Mouse (Mus musculus) lung, postnatal 25 days (tissue): ENCODE results near the gene Chmp2a.
"Not testable (repeated sequence)": the region's sequence is repeated elsewhere in the genome, so short reads cannot be mapped to it uniquely, and the experiment has no call there.

Source experiments
- DNase-seq: peaks from one replicate; pipeline ENCODE4 v3.0.0; 2022; ENCODE audit warnings: low spot score

Gene Chmp2a

DNA sequence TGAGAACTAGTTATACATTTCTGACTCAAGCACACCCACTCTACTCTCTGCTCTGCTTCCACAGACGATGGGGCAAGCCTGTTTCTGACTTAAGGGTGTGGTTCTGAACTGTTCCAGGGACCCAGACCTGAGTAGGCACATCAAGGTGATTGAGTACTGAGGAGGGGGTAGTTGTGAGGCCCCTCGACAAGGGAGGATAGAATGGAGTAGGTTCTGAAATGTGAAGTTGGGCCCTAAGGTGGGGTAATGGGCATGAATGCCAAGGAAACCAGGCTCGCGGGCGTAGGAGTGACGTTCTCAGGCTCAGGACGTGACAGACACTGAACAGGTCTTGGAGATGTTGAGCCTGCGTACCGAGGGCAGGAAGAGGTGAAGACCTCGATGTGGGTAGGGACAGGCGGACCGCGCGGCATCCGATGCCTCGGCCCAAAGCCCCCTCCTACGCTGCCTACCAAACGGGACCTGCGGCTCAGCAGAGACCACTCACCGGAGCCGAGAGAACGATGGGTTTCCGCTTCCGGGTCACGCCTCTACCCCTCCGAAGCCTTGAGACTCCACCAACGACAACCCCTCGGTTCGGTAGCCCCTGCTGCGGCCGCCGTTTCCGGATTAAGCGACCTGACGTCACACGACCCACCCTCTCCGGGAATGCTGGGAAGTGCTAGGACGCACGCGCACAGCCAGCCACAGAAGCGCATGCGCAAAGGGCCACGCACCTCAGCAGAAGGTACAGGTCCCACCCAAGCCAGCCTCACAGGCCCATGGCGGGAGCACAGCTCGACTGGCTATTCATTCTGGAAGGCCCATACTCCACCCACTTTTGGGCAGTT lies at the start of gene Chmp2a:
Gene Chmp2a, minus strand, starts transcription at position 660 of the 830 bp plus-strand sequence.
- DNase-seq = peak; percentile 97

DNA sequence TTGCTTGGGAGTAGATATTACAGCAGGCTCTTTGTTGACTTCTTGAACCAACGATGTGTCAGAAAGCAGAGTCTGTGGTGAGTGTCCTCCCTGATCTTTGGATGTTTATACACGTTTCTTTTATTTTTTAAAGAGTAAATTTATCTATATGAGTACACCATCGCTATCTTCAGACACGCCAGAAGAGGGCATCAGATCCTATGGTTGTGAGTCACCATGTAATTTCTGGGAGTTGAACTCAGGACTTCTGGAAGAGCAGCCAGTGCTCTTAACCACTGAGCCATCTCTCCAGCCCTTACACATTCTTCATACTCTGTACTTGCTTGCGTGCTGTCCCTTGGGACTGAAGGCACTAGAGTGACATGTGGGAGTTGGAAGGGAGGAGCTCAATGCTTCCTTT lies 37.7 kb upstream of the Chmp2a start:
- no peak for DNase-seq

DNA sequence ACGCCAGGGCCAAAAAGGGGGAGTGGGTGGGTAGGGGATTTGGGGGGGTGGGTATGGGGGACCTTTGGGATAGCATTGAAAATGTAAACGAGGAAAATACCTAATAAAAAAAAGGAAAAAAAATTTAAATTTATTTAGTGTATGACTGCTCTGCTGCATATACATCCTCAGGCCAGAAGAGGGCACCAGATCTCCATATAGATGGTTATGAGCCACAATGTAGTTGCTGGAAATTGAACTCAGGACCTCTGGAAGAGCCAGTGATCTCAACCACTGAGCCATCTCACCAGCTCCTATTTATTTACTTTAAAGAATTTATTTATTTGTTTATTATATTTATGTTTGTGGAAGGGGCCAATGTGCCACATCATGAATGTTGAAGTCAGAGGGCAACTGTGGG lies 28.8 kb upstream of the Chmp2a start:
- DNase-seq = not testable (repeated sequence)

DNA sequence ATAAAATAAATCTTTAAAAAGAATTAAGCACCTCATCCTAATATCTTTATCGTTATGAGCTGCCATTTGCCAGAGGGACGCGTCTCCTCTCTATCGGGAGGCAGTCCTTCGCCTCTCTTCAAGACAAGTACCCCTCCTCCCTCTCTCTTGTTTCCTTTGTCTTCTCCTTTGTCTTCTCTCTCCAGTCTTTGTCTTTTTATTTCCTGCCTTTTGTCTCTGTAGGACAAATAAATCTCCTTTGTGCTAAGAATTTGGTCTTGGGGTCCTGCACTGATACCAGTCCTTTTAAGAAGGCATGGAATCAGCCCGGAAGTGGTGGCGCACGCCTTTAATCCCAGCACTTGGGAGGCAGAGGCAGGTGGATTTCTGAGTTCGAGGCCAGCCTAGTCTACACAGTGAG lies 24.9 kb upstream of the Chmp2a start:
- DNase-seq = no peak

DNA sequence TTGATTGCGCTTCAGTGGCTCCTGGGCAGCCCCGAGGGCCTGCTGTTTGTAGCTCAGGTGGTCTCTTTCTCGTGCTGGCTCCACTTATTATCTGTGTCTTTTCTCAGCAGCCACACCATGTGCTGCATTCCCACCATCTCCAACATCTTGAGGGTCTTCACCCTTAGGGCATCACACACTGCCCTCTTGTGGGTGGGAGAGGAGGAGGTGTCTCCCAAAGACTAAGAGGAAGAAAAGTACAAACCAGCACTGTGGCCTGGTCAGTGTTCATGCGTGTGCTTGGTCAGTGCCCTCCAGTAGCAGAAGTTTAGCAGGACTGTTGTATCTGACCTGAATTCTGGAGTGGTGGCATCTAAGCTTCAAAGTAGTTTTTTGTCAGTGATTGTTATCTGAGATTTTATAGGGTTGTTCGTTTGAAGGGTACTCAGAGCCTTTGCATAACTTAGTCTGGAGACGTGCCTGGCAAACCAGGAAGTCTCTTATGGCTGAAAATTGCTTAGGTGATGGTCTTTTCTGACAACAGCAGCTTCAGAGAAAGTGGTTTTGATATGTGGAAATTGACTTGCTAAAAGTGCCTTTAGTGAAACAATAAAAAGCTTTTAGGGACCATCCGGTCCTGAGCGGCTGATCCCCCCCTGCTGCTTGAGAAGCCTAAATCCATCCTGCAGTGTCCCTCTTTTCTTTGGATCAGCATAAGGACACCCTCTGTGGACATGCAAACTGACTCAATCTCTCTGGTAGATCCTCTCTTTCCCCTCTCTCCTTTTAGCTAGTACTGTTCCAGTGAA lies 22.5 kb upstream of the Chmp2a start:
- DNase-seq = no peak

DNA sequence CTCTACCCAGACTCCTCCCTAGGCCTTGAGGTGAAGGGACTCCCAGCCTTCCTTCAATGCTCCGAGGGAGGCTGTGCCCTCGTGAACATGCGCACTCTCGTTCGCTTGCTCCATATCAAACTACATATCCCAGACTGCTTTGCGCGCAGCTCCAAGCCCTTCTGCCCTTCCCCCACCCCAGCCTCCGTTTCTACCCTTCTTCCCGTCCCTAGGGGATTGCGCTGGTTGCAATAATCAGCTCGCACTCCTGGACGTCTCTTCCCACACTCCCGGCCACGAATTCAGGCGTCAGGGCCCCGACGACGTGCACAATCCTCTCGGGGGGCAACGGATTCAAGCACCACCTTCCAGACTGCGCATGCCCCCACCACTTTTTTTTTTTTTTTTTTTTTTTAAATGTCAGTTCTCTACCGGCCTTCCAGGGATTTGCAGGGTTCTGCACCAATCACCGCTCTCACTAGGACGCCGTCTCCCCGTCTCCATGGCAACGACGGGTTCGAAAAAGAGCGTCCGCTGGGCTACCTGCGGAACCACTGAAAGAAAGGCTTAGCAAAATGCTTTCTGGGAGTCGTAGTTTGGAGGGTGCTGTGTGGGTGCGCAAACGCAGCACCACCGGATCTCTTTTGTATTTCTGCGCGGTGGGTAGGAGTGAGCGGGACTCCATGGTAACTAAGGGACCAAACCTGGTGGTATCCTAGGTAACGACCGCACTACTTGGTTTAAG lies 19.8 kb upstream of the Chmp2a start, which contains the start of gene Mzf1:
Gene Mzf1, minus strand, starts transcription at position 478 of the 724 bp plus-strand sequence.
- peak; percentile 96 for DNase-seq

DNA sequence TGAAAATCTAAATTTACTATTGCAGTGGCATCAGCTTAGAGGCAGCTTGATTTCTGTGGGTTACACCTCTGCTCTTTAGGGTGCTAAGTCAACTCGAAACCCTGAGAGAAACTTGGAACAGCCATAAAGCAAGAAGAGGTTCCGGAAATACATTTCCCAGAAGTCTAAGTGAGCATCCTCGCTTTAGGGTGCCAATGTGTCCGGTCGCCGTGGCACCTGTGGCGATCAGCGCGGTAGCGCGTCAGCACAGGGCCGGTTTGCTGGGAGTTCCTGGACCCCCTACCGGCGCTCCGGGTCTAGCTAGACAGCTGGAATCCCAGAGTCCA lies 19.3 kb upstream of the Chmp2a start:
- DNase-seq = no peak

DNA sequence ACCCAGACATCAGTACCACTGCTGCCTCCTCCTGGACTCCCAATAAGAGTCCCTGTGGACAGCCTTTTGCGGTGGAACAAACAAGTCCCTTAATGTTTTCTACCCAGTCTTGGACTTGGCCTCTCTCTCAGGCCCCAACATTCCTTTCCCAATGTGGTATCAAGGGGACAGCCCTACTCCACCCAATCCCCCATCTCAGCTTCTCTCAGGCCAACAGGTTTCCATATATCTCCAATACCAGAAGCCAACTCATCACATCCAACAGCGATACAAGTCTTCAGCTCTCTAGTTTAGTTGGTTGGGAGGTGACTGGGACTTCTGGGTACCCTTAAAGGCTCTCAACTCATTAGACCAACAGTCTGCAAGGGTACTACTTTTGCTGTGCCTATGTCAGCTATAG lies 18.9 kb upstream of the Chmp2a start:
- no peak for DNase-seq

DNA sequence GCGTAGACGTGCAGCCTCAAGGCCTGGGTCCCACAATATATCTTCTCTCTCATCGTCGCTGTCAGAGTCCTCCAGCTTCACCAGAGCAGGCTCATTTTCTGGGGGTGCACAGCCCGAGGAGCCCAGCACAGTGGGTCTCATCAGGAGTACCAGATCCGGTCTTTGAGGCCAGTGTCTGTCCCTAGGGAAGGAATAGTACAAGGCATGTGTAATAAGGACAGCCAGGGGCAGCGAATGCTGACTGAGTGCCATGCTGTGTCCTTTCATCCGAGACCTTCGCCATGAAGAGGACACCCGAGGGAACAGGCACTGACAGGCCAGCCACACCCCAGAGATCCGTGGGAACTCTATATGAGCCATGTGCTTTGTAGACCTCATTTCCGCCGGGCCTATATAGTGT lies 18.4 kb upstream of the Chmp2a start:
- no peak for DNase-seq

DNA sequence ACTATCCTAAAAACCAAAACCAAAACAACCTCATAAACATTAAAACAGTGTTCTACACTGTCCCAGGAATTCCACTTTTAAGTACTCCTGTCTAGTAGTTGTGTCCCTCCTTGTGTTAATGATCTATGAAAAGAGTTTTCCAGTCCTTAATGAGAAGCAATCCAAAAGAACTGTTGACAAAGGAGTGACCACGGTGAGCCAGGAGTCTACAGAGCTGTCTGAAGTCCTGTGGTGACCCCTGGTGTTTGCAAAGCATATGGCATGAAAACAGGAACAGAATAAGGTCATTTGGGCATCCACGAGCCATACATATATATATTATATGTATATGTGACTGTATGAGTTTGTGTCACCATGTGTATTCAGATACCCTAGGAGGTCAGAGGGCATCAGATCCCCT lies 11.5 kb upstream of the Chmp2a start:
- peak; percentile 80 for DNase-seq

DNA sequence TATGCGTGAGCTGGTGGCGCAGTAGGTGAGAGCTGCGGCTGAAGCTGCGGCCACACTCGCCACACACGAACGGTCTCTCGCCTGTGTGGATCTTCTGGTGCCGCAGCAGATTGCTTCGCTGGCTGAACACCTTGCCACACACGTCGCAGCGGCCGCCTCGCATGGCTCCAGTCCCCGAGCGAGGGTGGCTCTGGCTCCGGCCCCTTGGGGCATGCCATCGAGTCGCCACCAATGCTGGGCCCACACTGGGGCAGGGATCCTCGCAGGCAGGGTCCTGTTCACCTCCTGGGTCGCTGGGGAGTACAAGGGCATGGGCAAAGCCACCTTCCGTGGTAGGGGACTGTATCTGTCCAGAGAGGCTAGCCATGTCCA lies 9.6 kb upstream of the Chmp2a start:
- DNase-seq = no peak

DNA sequence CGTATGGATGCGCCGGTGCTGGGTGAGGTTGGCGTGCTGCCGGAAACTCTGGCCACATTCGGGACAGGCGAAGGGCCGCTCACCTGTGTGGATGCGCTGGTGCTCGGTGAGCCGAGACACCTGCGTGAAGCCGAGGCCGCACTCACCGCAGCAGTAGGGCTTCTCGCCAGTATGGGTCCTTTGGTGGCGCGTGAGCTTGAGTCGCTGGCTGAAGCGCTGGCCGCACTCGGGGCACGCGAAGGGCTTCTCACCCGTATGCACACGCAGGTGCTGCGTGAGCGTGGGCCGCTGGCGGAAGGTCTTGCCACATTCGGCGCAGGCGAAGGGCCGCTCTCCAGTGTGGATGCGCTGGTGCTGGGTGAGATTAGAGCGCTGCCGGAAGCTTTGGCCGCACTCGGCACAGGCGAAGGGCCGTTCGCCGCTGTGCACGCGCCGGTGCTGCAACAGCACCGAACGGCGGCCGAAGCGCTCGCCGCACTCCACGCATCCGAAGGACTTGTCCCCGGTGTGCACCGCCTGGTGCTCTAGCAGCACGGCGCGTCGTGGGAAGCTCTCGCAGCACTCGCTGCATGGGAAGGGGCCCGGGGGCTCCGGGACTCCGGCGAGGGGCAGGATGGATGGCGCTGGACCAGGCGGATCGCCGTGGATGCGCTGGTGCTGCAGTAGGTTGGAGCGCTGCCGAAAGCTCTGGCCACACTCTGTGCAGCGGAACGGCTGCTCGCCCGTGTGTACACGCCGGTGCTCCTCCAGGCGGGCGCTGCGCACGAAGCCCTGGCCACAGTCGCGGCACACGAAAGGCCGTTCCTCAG lies 9.0 kb upstream of the Chmp2a start:
- no peak for DNase-seq

DNA sequence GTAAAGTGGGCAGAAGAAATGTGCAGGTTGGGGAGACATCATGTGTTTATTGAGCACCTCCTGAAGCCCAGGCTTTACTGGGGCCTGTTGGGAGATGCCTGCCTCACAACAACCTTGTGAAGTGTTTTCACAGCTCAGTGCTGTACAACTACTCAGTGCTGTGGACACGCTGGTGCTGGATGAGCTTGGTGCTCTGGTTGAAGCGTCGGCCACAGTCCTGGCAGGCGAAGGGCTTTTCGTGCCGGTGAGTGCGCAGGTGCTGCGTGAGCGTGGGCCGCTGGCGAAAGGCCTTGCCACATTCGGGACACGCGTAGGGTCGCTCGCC lies 8.5 kb upstream of the Chmp2a start:
- DNase-seq = no peak

DNA sequence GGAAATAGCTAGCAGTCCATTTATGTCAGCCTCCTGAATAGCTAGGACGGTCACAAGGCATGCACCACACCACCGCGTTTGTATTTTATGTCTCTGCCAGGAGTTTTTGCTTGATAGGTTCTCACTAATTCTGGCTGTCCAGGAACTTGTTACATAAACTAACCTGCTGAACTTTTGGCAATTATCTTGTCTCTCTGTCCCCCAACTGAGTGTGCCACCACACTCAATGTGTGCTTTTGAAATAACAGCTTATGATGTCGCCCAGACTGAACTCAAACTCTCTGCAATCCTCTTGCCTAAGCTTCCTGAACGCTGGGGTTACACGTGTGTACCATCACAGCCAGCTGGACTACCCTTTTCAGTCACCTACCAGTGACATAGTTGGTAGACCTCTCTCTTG lies 7.9 kb upstream of the Chmp2a start:
- no peak for DNase-seq

DNA sequence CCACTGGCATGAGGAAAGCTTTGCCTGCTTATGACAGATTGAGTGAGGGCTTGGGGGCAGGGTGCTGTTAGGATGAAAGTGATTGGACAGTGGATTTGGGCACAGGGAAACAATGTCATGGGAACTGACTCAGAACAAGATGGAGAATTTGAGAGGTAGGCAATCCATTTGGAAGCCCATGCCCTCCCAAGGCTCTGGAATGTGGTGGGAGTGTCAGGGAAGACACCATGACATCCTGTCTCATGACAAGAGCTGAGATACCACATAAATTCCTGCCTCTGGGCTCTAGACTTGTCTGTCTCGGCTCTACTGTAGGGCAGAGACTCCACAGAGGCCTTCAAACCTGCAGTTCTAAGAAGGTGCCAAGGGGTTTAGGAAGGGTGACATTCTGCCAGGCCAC lies 6.6 kb upstream of the Chmp2a start:
- no peak for DNase-seq

DNA sequence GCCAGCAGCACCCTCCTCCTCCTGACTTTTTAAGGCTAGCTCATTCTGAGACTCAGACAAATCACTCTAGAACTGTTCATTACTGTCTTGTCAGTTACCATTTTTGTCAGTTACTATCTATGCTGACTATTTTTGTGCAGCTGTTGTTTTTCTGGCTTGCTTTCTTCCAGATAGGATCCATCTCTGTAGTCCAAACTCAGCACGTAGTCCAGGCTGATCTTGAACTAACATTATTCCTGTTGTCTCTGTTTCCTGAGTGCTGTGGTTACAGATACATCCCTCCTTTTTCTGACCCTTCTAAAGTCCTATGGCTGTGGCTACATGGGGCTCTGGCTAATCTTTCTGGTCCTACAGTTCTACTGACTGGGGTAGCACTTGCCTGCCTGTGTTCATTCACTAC lies 4.6 kb upstream of the Chmp2a start:
- DNase-seq = no peak

DNA sequence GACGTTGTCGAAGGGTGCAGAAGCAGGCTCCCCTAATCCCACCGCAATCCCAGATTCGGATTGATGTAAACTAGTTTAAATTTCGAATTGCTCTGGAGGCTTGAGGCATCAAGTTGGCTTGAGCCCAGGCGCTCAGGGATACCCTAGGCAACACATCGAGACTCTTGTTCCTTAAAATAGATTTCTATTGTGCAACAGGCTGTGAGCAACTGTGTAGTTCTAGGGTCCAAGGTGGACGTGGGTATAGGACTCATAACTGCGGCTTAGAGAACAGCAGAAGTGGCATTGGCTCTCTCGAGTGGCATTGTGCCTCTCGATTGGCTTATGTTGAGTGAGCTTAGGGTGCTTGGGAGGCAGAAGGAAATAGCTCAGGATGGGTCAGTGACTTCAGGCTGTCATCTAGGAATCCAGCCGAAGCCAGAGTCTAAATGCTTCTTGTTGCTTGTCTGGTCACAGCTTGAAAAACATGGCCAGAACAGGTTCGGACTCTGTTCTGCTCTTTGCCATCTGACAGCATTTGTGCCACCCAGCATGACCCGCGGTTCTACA lies 4.1 kb upstream of the Chmp2a start:
- DNase-seq = peak; percentile 34

DNA sequence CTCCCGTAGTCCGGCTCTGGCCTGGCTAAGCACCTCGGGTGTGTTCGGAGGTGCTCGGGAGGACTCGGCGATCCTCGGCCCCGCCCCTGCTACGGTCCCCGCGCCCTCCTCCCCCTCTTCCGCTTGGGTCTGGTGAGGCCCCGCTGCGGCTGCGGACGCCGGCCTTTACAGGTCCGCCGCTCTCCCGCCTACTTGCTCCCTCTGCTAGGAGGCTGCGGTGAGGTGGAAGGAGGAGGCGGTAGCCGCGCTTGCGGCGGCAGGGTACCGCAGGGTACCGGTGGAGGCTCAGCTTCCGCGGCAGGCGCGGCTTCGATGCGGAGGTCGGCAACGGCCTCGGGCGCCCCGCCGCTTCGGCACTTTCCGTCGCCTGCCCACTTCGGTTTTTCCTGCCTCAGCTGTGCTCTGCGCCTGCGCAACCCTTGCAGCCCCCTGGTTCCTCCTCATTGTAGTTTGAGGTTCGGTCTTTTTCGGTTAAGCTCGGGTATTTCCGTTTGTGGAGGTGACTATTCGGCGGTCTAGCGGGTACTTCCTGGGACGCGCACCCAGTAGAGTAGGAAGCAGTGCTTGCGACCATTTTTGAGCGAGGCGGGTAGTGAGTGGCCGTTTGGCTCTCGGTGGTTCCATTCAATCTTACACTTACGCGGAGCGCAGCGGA lies 3.4 kb upstream of the Chmp2a start, which contains the start of gene Ube2m:
Gene Ube2m, minus strand, starts transcription at position 375 of the 655 bp plus-strand sequence.
- DNase-seq = peak; percentile 97

DNA sequence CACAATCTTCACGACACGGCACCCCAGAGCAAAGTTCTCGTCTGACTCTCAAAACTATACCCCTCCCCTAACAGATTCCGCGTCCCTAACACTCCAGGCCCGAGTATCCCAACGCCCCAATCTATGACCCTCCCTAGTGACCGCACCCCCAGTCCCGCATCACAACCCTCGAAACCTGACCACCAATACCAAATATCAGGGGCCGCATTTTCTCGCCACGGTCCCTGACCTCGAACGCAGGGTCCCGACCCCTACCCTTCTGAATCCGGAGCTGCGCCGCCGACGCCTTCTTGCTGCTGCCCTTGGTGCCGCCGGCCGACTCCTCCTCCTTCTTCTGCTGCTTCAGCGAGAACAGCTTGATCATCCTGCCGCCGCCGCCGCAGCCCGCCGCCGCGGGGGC lies 2.8 kb upstream of the Chmp2a start:
- DNase-seq = no peak

DNA sequence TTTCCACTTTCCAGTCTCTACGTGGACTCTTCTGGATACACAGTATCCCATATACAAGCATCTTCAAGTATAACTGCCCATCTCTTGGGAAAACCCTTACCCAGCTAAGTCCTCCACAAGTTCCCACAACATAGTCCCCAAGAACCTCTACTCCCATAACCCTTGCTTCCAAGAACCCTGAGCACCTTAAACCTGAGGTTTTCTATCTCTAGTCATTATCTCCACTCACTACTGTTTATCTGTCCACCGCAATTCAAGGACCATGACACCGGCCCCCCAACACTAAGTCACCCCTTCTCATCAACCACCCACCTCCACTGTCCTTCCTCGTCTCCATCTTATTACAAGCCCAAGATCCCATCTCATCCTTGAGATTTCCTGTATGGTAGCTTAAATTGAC lies 2.2 kb upstream of the Chmp2a start:
- no peak for DNase-seq

DNA sequence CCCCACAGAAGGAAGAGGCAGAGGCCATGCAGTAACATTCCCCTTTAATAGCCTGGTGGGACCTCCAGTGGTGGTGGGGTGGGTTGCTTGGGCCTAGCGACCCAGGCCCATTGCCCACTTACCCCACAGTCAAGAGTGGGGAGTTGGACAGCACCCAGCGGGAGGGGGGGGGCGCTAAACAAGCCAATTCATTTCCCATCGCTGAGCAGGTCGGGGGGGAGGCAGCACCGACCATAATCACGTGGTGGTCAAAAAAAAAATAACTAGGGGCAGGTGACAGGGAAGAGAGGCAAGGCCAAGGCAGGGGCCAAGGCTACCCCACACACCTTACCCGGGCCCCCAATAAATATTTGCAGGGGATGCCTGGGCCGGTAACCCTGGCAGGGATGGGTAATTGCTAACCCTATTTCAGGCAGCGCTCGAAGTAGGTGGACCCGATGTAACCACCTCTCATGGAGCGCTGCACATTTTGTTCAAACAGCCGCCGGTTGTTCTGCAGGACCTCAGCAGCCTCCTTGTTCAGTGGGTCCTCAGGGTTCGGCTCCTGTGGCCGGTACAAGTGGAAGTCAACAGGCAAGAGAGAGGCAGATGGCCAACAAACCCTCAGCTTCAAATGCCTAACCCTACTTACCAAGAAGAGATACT lies 726 bp upstream of the Chmp2a start:
- DNase-seq = no peak
